Mouse (Mus musculus) urinary bladder, postnatal 10 days (tissue): Measurements from ENCODE around the gene Gm21981.

Experiments
- DNase-seq: peaks from one replicate; pipeline ENCODE4 v3.0.0; 2022; ENCODE audit warnings: low spot score

The Gm21981 gene

GRCm38 (mm10) chr17:47702548-47703345, 8.5 kb upstream of the Gm21981 start:
- no peak for DNase-seq

GRCm38 (mm10) chr17:47701793-47702192, 7.5 kb upstream of the Gm21981 start:
- DNase-seq: no peak

GRCm38 (mm10) chr17:47699055-47699454, 4.8 kb upstream of the Gm21981 start:
- no peak for DNase-seq

DNA sequence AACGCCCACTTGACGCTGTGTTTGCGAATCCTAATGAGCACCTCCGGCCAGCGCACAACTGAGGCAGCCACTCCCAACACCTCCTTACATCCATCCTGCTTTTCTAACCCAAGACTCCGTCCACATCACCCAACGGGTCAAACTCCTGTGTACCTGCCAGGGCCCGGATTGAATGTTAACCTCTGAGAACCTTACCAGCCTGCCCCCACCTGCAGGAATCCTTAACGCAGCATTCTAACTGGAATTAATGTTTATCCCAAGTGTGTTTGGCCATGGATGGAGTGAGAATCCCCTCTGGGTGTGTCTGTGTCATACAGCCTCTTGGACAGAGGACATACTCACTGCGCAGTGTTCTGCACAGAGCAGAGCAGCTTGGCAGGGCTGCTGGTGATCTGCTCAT, 3.9 kb upstream of the Gm21981 start:
- no peak for DNase-seq

DNA sequence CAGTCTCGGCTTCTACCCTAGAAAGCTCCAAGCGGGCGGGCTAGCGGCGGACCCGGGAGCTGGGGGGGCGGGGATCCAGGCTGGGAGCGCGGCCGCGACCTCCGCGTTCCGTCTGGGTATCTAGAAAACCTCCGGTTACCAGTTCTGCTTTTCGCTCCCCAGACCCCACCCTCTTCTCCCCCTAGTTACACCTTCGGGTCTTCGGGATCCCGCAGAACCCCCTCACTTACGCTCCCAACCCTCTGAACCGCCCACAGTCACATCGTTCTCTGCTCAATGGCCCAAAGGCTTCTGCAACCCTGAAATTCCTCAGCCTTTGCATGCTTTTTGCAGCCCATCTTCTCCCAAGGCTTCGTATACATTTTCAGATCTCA, 1.1 kb upstream of the Gm21981 start:
- DNase-seq: no peak

DNA sequence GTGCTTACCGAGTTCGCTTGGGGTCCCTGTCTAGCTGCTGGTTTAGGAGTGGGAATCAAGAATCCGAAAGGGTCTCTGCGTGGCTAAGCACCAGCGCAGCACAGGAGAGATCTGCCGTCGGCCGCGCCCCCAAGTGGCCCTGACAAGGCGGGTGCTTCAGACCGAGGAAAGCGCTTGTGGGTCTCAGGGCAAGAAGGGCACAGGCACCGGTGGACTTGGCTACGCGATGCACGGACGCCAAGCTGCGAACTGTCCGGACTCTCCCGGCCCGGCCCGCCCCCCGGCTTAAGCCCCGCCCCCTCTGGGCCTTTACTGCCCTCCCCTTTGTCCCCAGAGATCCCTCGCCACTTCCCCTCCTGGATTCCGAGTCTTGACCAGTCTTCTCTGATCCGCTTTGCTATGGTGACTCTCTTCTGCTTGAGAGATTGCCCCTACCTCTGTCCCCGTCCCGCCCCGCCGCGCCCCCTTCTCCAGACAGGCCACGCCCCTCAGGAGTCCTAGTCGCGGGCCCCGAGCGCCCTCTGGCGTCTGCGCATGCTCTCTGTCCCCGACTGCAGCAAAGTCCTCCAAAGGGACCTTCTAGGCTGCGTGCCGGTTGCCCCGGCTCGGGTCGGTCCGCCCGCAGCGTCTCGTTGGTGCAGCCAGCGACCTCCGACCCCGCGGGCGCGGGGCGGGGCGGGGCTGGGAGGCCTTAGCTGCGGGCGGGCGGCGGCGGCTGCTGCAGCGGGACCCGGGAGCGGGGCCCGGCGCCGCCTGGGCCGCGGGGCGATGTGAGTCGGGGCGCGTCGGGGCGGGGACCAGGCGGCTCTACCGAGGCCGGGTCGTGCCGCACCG, 465 bp upstream of the Gm21981 start, which contains the start of gene Prickle4:
Gene Prickle4, minus strand, starts transcription at position 234 of the 834 bp plus-strand sequence.
- peak; percentile 94 for DNase-seq

GRCm38 (mm10) chr17:47693671-47694441, 399 bp downstream of the Gm21981 start:
- DNase-seq: no peak

DNA sequence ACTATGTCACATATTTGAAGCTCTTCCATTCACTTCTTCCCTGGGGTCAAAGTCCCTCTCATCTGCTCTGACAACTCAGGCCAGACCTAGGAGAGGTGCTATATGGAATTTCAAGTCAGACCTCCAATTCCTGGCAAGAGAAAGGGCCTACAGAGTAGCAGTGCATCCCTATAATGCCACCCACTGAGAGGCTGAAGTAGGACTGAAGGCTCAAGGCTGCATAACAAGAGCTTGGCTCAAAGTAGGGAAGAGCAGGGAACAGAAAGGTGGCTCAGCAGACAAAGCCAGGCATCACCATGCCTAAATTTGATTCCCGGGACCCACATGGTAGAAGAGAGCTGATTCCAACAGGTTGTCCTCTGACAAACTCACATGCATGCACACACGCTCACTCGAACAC, 2.6 kb downstream of the Gm21981 start:
- DNase-seq: no peak

DNA sequence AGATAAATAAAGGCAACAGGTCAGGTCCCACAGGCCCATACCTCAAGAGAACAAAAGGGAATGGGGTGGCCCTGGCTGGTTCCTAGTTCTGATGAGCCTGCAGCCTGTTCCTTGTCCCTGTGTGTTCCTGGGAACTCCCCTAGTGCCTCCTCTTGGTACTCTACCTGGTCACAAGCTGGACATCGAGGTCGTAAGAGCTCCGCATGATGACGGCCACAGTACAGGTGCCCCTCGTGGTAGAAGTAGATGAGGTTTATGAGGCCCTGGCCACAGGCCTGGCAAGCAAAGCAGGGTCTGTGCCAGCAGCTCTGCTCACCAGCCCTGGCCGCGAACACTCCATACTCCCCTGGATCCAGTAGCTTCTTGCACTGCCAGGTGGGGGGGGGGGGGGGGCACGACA, 4.4 kb downstream of the Gm21981 start:
- DNase-seq: no peak

DNA sequence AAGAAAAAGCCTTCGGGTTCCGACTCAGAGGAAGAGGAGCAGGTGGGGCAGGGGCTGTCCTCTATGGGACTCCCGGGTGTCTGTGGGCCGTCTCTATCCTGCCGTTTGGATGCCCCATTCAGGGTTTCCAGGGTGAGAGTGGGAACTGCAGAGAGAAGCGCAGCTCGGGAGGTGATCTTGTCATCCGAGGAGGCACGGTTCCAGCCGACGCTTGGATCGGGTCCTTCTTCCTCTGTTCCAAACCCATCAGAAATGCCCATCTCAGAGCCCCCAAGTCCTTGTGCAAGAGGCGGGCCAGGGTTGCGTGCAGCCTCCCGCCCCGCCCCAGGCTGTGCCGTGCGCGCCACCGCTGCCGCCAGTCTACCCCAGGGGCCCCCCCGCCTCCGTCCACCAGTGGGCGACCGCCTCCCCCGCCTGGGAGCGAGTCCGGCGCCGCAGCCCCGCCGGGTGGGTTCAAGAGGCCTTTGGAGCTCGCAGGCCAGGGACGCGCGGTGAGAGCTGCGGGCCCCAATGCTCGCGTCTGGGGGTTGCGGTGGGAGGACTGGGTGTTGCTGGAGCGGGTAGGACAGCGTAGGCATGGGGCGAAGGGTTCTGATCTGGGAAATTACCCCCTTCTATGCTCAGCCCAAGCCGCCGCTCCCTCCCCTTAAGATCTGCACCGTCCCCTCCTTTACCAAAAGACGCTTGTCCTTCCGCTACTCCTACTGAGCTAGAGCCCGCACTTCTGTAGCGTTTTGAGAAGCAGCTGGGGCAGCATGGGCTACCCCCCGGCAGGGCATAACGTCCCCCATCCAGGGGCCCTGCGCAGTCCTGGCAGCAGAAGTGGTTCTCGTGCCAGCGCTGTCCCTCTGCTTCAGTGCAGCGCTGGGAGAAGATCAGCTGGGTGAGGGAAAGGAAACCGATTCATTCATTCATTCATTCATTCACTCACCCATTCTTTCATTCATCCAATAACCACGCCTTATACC, 5.4 kb downstream of the Gm21981 start, which contains the start of gene Frs3:
Gene Frs3, plus strand, starts transcription at position 423 of the 968 bp plus-strand sequence.
- DNase-seq: no peak

DNA sequence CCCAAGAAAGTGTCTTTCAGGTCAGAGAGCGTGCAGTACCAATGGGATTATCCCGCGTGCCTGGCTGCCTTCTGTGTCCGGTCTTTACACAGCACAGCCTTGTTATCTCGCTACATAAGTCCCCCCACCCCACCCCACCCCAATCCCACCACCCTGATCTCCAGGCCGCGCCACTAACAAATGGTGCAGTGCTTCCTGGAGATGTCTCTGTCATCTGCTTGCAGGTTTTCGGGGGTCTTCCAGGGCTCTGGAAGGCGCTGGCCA, 6.0 kb downstream of the Gm21981 start, which contains the start of gene Tomm6:
Gene Tomm6, minus strand, starts transcription at position 43 of the 264 bp plus-strand sequence.
- DNase-seq: no peak

GRCm38 (mm10) chr17:47687409-47688343, 6.6 kb downstream of the Gm21981 start:
- peak; percentile 75 for DNase-seq

GRCm38 (mm10) chr17:47682836-47683235, 11.4 kb downstream of the Gm21981 start:
- no peak for DNase-seq

- DNase-seq: no peak
These were observed 15.6 kb downstream of the Gm21981 start for GRCm38 (mm10) chr17:47678702-47679101.

GRCm38 (mm10) chr17:47678238-47678637, 16.0 kb downstream of the Gm21981 start:
- DNase-seq: no peak

- no peak for DNase-seq
These were observed 17.7 kb downstream of the Gm21981 start for GRCm38 (mm10) chr17:47676581-47676980.

DNA sequence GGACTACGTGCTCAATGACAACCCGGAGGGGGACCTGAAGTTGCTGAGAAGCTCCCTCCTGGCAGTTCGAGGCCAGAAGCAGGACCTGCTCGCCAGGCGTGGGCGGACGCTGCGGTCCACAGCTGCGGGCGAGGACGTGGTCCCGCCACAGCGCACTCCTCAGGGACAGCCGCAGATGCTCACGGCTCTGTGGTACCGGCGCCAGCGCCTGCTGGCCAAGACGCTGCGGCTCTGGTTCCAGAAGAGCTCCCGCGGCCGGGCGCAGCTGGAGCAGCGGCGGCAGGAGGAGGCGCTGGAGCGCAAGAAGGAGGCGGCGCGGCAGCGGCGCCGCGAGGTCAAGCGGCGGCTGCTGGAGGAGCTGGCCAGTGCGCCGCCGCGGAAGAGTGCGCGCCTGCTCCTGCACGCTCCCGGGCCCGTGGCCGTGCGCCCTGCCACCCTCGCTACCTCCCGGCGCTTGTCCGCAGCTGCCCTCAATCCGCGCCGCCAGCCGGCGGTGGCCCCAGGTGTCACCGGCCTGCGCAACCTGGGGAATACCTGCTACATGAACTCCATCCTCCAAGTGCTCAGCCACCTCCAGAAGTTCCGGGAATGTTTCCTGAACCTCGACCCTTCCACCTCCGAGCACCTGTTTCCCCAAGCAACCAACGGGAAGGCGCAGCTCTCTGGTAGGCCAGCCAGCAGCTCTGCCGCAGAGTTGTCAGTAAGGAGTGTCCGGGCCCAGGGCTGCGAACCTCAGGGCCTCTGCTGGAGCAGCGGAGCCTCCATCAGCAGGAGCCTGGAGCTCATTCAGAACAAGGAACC, 21.7 kb downstream of the Gm21981 start:
- DNase-seq: no peak

- no peak for DNase-seq
These were observed 22.3 kb downstream of the Gm21981 start for GRCm38 (mm10) chr17:47671988-47672310.

- DNase-seq: no peak
These were observed 25.1 kb downstream of the Gm21981 start for GRCm38 (mm10) chr17:47669166-47669565.
